Mouse (Mus musculus): Measurements from ENCODE around the gene Spry2.

- TF ChIP-seq CTCF (IDR thresholded peaks at IDR 0.05; ENCODE audit: extremely low read depth, insufficient read depth, insufficient read length, insufficient replicate concordance) = no peak
- TF ChIP-seq POLR2A (IDR thresholded peaks at IDR 0.05; ENCODE audit: low read depth, low read length) = no peak
Observed at GRCm38 (mm10) chr14:105895961-105896651, 513 bp downstream of the Spry2 start.
